Mouse (Mus musculus): ENCODE measurements around the gene Fstl4. TPM values are rescaled to one million over a fixed set of nuclear protein-coding genes. Genes with fewer than 3 reads are reported as not detected.

The Fstl4 gene
- total RNA-seq, 1 experiment, result 0.09 TPM

DNA sequence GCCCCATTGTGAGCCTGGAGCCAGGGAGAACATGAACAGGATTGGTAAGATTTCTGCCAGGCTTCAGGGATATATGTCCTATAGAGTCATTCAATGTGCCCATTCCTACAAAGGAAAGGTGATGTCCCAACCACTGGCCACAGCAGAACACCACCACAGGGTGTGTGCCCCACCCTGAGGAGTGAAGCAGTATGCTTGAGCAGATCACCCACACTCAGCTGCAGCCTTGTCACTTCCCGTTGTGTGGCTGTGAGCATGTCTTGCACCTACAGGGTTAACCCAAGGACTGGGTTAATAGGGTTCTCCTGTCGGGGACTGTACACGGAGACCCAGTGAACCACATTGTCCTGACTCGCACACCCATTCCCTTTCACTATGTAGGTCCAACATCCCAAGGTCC is 351.3 kb downstream of the Fstl4 start:
- Histone ChIP-seq H3K36me3 (ENCODE audit: control insufficient read depth, insufficient read depth, low read length, poor library complexity, severe bottlenecking) (no peaks in the 10 kb centered on the region), H3K4me1 (ENCODE audit: control insufficient read depth in 2 of 2, insufficient read depth in 2 of 2, low read length in 2 of 2, poor library complexity in 1 of 2) (0 out of 4 replicates have a peak, but pooled peaks cover 0 to 3% of the 10 kb centered on the region in 2 experiments), H3K9me3 (ENCODE audit: control insufficient read depth, insufficient read depth, low read depth, low read length) (no peaks in the 10 kb centered on the region), H3K9ac (ENCODE audit: insufficient read depth, low read depth, low read length, poor library complexity, severe bottlenecking) (no peak overlapping the region), H3K27ac (ENCODE audit: insufficient read depth, low read depth, low read length, poor library complexity, severe bottlenecking) (no peak overlapping the region), H3K4me3 (ENCODE audit: insufficient read depth in 1 of 2, low read depth in 1 of 2, low read length in 2 of 2, poor library complexity in 1 of 2, severe bottlenecking in 1 of 2) (no peak overlapping the region)
- TF ChIP-seq ZC3H11A (IDR thresholded peaks at IDR 0.05; ENCODE audit: borderline replicate concordance, low read depth, low read length) (no peak), MAFK (IDR thresholded peaks at IDR 0.05; ENCODE audit: insufficient read depth, low read depth, low read length) (no peak), CHD2 (IDR thresholded peaks at IDR 0.05; ENCODE audit: low read depth, low read length) (no peak), ZNF384 (IDR thresholded peaks at IDR 0.05; ENCODE audit: low read depth, low read length) (no peak), HCFC1 (IDR thresholded peaks at IDR 0.05; ENCODE audit: borderline replicate concordance, insufficient read depth, low read length) (no peak)
- in situ Hi-C loops (cut with MboI; ENCODE audit: low sequenced_read_pairs in 2 of 2, unreplicated experiment in 2 of 2), result no loop called here
- no peak for DNase-seq (ENCODE audit: low read depth, low spot score)

DNA sequence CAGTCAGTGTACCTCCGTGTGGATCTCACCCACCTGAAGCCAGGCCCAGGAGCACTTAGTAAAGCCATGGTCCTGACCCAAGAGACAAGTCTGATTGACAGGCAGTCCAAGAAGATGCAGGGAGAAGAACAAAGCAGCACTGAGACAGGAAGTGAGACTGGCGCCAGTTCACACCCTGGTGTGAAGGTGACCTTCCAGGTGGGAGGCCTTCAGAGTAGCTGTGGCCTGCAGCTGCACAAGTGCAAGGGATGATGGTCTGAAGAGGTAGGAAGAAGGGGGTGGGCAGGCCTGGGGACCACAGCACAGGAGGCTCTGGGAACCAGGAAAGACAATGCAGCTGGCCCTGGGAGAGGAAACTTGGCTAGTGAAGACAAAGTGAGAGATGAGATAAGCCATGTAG is 351.9 kb downstream of the Fstl4 start:
- H3K4me3 ChIP-seq (ENCODE audit: insufficient read depth in 1 of 2, low read depth in 1 of 2, low read length in 2 of 2, poor library complexity in 1 of 2, severe bottlenecking in 1 of 2), result no peak overlapping the region
- in situ Hi-C loops (cut with MboI; ENCODE audit: low sequenced_read_pairs in 2 of 2, unreplicated experiment in 2 of 2), result no loop called here
- H3K9me3 ChIP-seq (ENCODE audit: control insufficient read depth, insufficient read depth, low read depth, low read length), result no peaks in the 10 kb centered on the region
- H3K9ac ChIP-seq (ENCODE audit: insufficient read depth, low read depth, low read length, poor library complexity, severe bottlenecking), result no peak overlapping the region
- DNase-seq (ENCODE audit: low read depth, low spot score), result no peak
- TF ChIP-seq HCFC1 (IDR thresholded peaks at IDR 0.05; ENCODE audit: borderline replicate concordance, insufficient read depth, low read length) (no peak), MAFK (IDR thresholded peaks at IDR 0.05; ENCODE audit: insufficient read depth, low read depth, low read length) (no peak), CHD2 (IDR thresholded peaks at IDR 0.05; ENCODE audit: low read depth, low read length) (no peak), ZC3H11A (IDR thresholded peaks at IDR 0.05; ENCODE audit: borderline replicate concordance, low read depth, low read length) (no peak), ZNF384 (IDR thresholded peaks at IDR 0.05; ENCODE audit: low read depth, low read length) (no peak)
- 0 out of 4 replicates have a peak, but pooled peaks cover 0 to 3% of the 10 kb centered on the region in 2 experiments for H3K4me1 ChIP-seq (ENCODE audit: control insufficient read depth in 2 of 2, insufficient read depth in 2 of 2, low read length in 2 of 2, poor library complexity in 1 of 2)
- H3K36me3 ChIP-seq (ENCODE audit: control insufficient read depth, insufficient read depth, low read length, poor library complexity, severe bottlenecking), result no peaks in the 10 kb centered on the region
- no peak overlapping the region for H3K27ac ChIP-seq (ENCODE audit: insufficient read depth, low read depth, low read length, poor library complexity, severe bottlenecking)

GRCm38 (mm10) chr11:53118226-53118965 is 354.0 kb downstream of the Fstl4 start:
- Histone ChIP-seq H3K9me3 (ENCODE audit: control insufficient read depth, insufficient read depth, low read depth, low read length) (no peaks in the 10 kb centered on the region), H3K27ac (ENCODE audit: insufficient read depth, low read depth, low read length, poor library complexity, severe bottlenecking) (no peak overlapping the region), H3K36me3 (ENCODE audit: control insufficient read depth, insufficient read depth, low read length, poor library complexity, severe bottlenecking) (no peaks in the 10 kb centered on the region), H3K4me3 (ENCODE audit: insufficient read depth in 1 of 2, low read depth in 1 of 2, low read length in 2 of 2, poor library complexity in 1 of 2, severe bottlenecking in 1 of 2) (no peak overlapping the region), H3K9ac (ENCODE audit: insufficient read depth, low read depth, low read length, poor library complexity, severe bottlenecking) (no peak overlapping the region), H3K4me1 (ENCODE audit: control insufficient read depth in 2 of 2, insufficient read depth in 2 of 2, low read length in 2 of 2, poor library complexity in 1 of 2) (0 out of 4 replicates have a peak, but pooled peaks cover 0 to 3% of the 10 kb centered on the region in 2 experiments)
- in situ Hi-C loops (cut with MboI; ENCODE audit: low sequenced_read_pairs in 2 of 2, unreplicated experiment in 2 of 2), result no loop called here
- TF ChIP-seq HCFC1 (IDR thresholded peaks at IDR 0.05; ENCODE audit: borderline replicate concordance, insufficient read depth, low read length), result no peak
- no peak for TF ChIP-seq ZC3H11A (IDR thresholded peaks at IDR 0.05; ENCODE audit: borderline replicate concordance, low read depth, low read length)
- no peak for TF ChIP-seq ZNF384 (IDR thresholded peaks at IDR 0.05; ENCODE audit: low read depth, low read length)
- no peak for TF ChIP-seq CHD2 (IDR thresholded peaks at IDR 0.05; ENCODE audit: low read depth, low read length)
- TF ChIP-seq MAFK (IDR thresholded peaks at IDR 0.05; ENCODE audit: insufficient read depth, low read depth, low read length), result no peak
- no peak for DNase-seq (ENCODE audit: low read depth, low spot score)

- Histone ChIP-seq H3K36me3 (ENCODE audit: control insufficient read depth, insufficient read depth, low read length, poor library complexity, severe bottlenecking) (no peaks in the 10 kb centered on the region), H3K4me1 (ENCODE audit: control insufficient read depth in 2 of 2, insufficient read depth in 2 of 2, low read length in 2 of 2, poor library complexity in 1 of 2) (0 out of 4 replicates have a peak, but pooled peaks cover 0 to 3% of the 10 kb centered on the region in 2 experiments), H3K9me3 (ENCODE audit: control insufficient read depth, insufficient read depth, low read depth, low read length) (no peaks in the 10 kb centered on the region), H3K9ac (ENCODE audit: insufficient read depth, low read depth, low read length, poor library complexity, severe bottlenecking) (no peak overlapping the region), H3K27ac (ENCODE audit: insufficient read depth, low read depth, low read length, poor library complexity, severe bottlenecking) (no peak overlapping the region; the same call in 1 of the 2 replicates), H3K4me3 (ENCODE audit: insufficient read depth in 1 of 2, low read depth in 1 of 2, low read length in 2 of 2, poor library complexity in 1 of 2, severe bottlenecking in 1 of 2) (no peak overlapping the region)
- TF ChIP-seq CHD2 (IDR thresholded peaks at IDR 0.05; ENCODE audit: low read depth, low read length), result no peak
- TF ChIP-seq ZNF384 (IDR thresholded peaks at IDR 0.05; ENCODE audit: low read depth, low read length), result no peak
- no peak for TF ChIP-seq HCFC1 (IDR thresholded peaks at IDR 0.05; ENCODE audit: borderline replicate concordance, insufficient read depth, low read length)
- TF ChIP-seq ZC3H11A (IDR thresholded peaks at IDR 0.05; ENCODE audit: borderline replicate concordance, low read depth, low read length), result no peak
- no peak for TF ChIP-seq MAFK (IDR thresholded peaks at IDR 0.05; ENCODE audit: insufficient read depth, low read depth, low read length)
- no peak for DNase-seq (ENCODE audit: low read depth, low spot score)
- in situ Hi-C loops (cut with MboI; ENCODE audit: low sequenced_read_pairs in 2 of 2, unreplicated experiment in 2 of 2), result no loop called here
These were observed 355.5 kb downstream of the Fstl4 start for GRCm38 (mm10) chr11:53119966-53120365.

Data from ES-E14 (cell line).